Mouse (Mus musculus): ENCODE results near the gene Apoa1. TPM values are rescaled to one million over a fixed set of nuclear protein-coding genes. Genes with fewer than 3 reads are reported as not detected.
A peak's percentile ranks its signal among the peaks of the same experiment; 100 is the strongest.

Gene Apoa1
- polyA plus RNA-seq, 1 experiment from 2014 or later, result 1.1 TPM

DNA sequence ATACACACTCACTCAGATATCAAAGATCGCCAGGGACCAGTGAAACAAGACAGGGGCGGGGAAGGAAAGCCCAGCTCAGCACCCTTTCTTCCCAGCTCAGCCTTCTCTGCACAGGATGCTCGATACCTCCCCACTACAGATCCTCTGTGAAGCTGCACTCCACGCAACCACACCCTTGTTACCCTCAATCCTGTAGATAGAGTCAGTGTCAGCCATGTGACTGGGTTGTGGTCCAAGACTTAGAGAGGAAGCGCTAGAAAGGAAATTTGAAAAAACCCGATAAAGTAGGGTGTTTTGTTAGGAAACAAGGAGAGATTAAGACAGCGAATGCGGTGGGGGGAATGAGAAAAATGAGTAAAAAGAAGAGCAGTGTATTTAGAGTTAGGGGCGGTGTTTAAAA, 43.7 kb downstream of the Apoa1 start:
- Histone ChIP-seq H3K4me1 (peaks cover 13% of the 10 kb centered on the region), H3K4me2 (no peak overlapping the region), H3K4me3 (replicated peaks) (no peak overlapping the region), H3K9ac (no peak overlapping the region), H3K27me3 (peaks cover 26% of the 10 kb centered on the region), H3K27ac (no peak overlapping the region), H3K36me3 (replicated peaks) (peaks cover 27% of the 10 kb centered on the region), H3K9me3 (no peaks in the 10 kb centered on the region)
- 91% methylated on average over 9 of the region's 9 CpGs for WGBS
- ATAC-seq (ENCODE audit: low FRiP score), result no peak

GRCm38 (mm10) chr9:46272677-46273454, 44.5 kb downstream of the Apoa1 start, which contains the start of gene Zpr1:
Gene Zpr1, plus strand, starts transcription at chr9:46273064.
- Histone ChIP-seq H3K36me3 (replicated peaks) (peaks cover 35% of the 10 kb centered on the region), H3K4me3 (replicated peaks) (peak within 1 kb of the TSS; percentile 93), H3K4me2 (peak within 1 kb of the TSS; percentile 98), H3K9ac (peak within 1 kb of the TSS; percentile 77), H3K4me1 (peaks cover 13% of the 10 kb centered on the region), H3K27me3 (peaks cover 26% of the 10 kb centered on the region), H3K9me3 (no peaks in the 10 kb centered on the region), H3K27ac (peak within 1 kb of the TSS; percentile 61)
- 6% methylated on average over 45 of the region's 45 CpGs for WGBS
- peak; percentile 95 for ATAC-seq (ENCODE audit: low FRiP score)

- no peak for ATAC-seq (ENCODE audit: low FRiP score)
- no peak overlapping the region for H3K4me3 ChIP-seq (replicated peaks)
- peaks cover 16% of the 10 kb centered on the region for H3K27me3 ChIP-seq
- no peak overlapping the region for H3K27ac ChIP-seq
- no peaks in the 10 kb centered on the region for H3K9me3 ChIP-seq
- WGBS, result 91% methylated on average over 9 of the region's 9 CpGs
- H3K4me2 ChIP-seq, result no peak overlapping the region
- H3K9ac ChIP-seq, result no peak overlapping the region
- peaks cover 48% of the 10 kb centered on the region for H3K36me3 ChIP-seq (replicated peaks)
- H3K4me1 ChIP-seq, result peaks cover 13% of the 10 kb centered on the region
Measured at GRCm38 (mm10) chr9:46274494-46274893, 46.1 kb downstream of the Apoa1 start.

Other genes with a start within 250 kb of the Apoa1 start
- 298 and 341 TPM in 2 replicates for gene Pafah1b2, start 215.9 kb upstream of the Apoa1 start, polyA plus RNA-seq (2016; fragmentation: Nextera tagmentation; extraction: Ambion mirVana)
- 5.9 and 9.8 TPM in 2 replicates for gene Sik3, start 215.8 kb upstream of the Apoa1 start, polyA plus RNA-seq (2016; fragmentation: Nextera tagmentation; extraction: Ambion mirVana)
- gene Apoc3, start 7.1 kb downstream of the Apoa1 start, polyA plus RNA-seq (2016; fragmentation: Nextera tagmentation; extraction: Ambion mirVana), result not detected in 2 replicates
- not detected in 2 replicates for gene Apoa4, start 12.1 kb downstream of the Apoa1 start, polyA plus RNA-seq (2016; fragmentation: Nextera tagmentation; extraction: Ambion mirVana)
- gene Apoa5, start 40.1 kb downstream of the Apoa1 start, polyA plus RNA-seq (2016; fragmentation: Nextera tagmentation; extraction: Ambion mirVana), result not detected in 2 replicates
- gene Zpr1, start 44.5 kb downstream of the Apoa1 start, polyA plus RNA-seq (2016; fragmentation: Nextera tagmentation; extraction: Ambion mirVana), result 61.4 and 66.2 TPM in 2 replicates
- gene Bud13, start 54.4 kb downstream of the Apoa1 start, polyA plus RNA-seq (2016; fragmentation: Nextera tagmentation; extraction: Ambion mirVana), result 24.9 and 25.8 TPM in 2 replicates
- not detected in 2 replicates for gene 4931429L15Rik, start 91.4 kb downstream of the Apoa1 start, polyA plus RNA-seq (2016; fragmentation: Nextera tagmentation; extraction: Ambion mirVana)